Comparison of ENCODE assay signal across 23 mouse cellular contexts in the genomic region with DNA sequence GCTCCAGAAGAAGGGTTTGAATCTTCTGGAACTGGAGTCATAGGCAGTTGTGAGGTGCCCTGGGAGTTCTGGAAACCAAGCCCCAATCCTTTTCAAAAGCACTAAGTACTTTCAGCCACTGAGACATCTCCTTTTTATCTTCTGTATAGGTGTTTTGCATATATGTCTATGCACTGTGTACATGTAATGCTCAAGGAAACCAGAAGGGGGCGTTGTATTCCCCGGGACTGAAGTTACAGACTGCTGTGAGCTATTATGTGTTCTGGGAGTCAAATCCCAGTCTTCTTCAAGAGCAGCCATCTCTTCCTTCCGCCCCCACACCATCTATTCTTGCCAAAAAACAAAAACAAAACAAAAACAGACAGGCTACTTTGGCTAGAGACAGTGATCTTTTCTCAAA. TPM values are rescaled to one million over a fixed set of nuclear protein-coding genes. Genes with fewer than 3 reads are reported as not detected.
DNase-seq lines count a peak whose midpoint lies in the region; ATAC-seq and TF ChIP-seq lines count a peak whose summit lies in the region.
"Had no signal": no experiment of that assay in that cellular context is flagged by ENCODE, and none has a peak within 500 bp of the region (broad histone marks: within the 10 kb centered on the region; RNA-seq: fewer than 3 reads in every experiment).

No protein-coding gene starts in this region.

- CTCF ChIA-PET in Patski (lab: Charles Lee) = no interaction called here

- 60% methylated on average over 3 of the region's 3 CpGs for WGBS in midbrain, postnatal 0 days

- H3K9me3 ChIP-seq in midbrain, postnatal 0 days (ENCODE audit: low read length) = no peaks in the 10 kb centered on the region
- H3K9me3 ChIP-seq: hindbrain, embryonic 15.5 days; limb, embryonic 12.5 days; liver, embryonic 15.5 days; stomach, embryonic 15.5 days had no signal

- ATAC-seq in Patski = no peak
- no peak for ATAC-seq in midbrain, postnatal 0 days (ENCODE audit: low FRiP score)
- ATAC-seq: forebrain, embryonic 16.5 days; midbrain, embryonic 16.5 days had no signal

- no peaks in the 10 kb centered on the region for H3K27me3 ChIP-seq in Patski
- no peaks in the 10 kb centered on the region for H3K27me3 ChIP-seq in midbrain, postnatal 0 days (ENCODE audit: insufficient read depth, low read length)
- H3K27me3 ChIP-seq: heart, embryonic 12.5 days; hindbrain, embryonic 15.5 days; limb, embryonic 12.5 days; liver, embryonic 15.5 days; stomach, embryonic 15.5 days had no signal

- POLR2A ChIA-PET in Patski (lab: Charles Lee) = no interaction called here

- no peak for DNase-seq in layer of hippocampus, adult 2 months (ENCODE audit: low spot score in 2 of 2)
- no peak for DNase-seq in layer of hippocampus, adult 9-10 months (ENCODE audit: low spot score)
- DNase-seq in thymus, postnatal 0 days (ENCODE audit: low spot score) = peak; percentile 9
- no peak for DNase-seq in thymus, postnatal 4 days
- DNase-seq in Patski (ENCODE audit: low read depth, low spot score) = no peak
- no peak for DNase-seq in cerebellum, adult 11-12 months
- no peak for DNase-seq in midbrain, postnatal 0 days (ENCODE audit: low spot score)
- DNase-seq: adrenal gland, postnatal 10 days; cerebellum, postnatal 14 days; embryo, embryonic 11 days; kidney, adult 8-10 months; kidney, postnatal 36 days; lung, postnatal 14 days; right cerebral cortex, postnatal 14 days; thymus, postnatal 14 days had no signal

- in situ Hi-C loops in Patski (cut with MboI; ENCODE audit: low pct_unique_long_range_greater_than_20kb) = no loop called here

- peak; percentile 62 for TF ChIP-seq CTCF in layer of hippocampus, adult 2 months (conservative IDR thresholded peaks at IDR 0.05)
- TF ChIP-seq CTCF in Patski (IDR thresholded peaks at IDR 0.05) = peak; percentile 39
- no peak for TF ChIP-seq CTCF in midbrain, postnatal 0 days (IDR thresholded peaks at IDR 0.05)

- H3K4me2 ChIP-seq in midbrain, postnatal 0 days (ENCODE audit: low read depth, low read length, poor library complexity, severe bottlenecking) = no peak overlapping the region
- H3K4me2 ChIP-seq: heart, embryonic 12.5 days; hindbrain, embryonic 15.5 days; limb, embryonic 12.5 days; liver, embryonic 15.5 days; stomach, embryonic 15.5 days had no signal

- H3K27ac ChIP-seq in layer of hippocampus, adult 2 months = no peak overlapping the region
- H3K27ac ChIP-seq in midbrain, postnatal 0 days (ENCODE audit: low read depth, low read length) = no peak overlapping the region
- H3K27ac ChIP-seq: hindbrain, embryonic 15.5 days; limb, embryonic 12.5 days; liver, embryonic 15.5 days; stomach, embryonic 15.5 days had no signal

- H3K36me3 ChIP-seq in midbrain, postnatal 0 days (ENCODE audit: insufficient read depth, low read length) = no peaks in the 10 kb centered on the region
- H3K36me3 ChIP-seq: heart, embryonic 12.5 days; hindbrain, embryonic 15.5 days; limb, embryonic 12.5 days; liver, embryonic 15.5 days; stomach, embryonic 15.5 days had no signal

- H3K4me1 ChIP-seq in midbrain, postnatal 0 days (ENCODE audit: insufficient read depth, low read length) = no peaks in the 10 kb centered on the region
- H3K4me1 ChIP-seq: heart, embryonic 12.5 days; hindbrain, embryonic 15.5 days; limb, embryonic 12.5 days; liver, embryonic 15.5 days; stomach, embryonic 15.5 days had no signal

- no peak overlapping the region for H3K9ac ChIP-seq in midbrain, postnatal 0 days (replicated peaks; ENCODE audit: low read length, poor library complexity, severe bottlenecking)
- H3K9ac ChIP-seq: heart, embryonic 12.5 days; hindbrain, embryonic 15.5 days; limb, embryonic 12.5 days; liver, embryonic 15.5 days; stomach, embryonic 15.5 days had no signal

- H3K4me3 ChIP-seq in layer of hippocampus, adult 2 months = no peak overlapping the region
- no peak overlapping the region for H3K4me3 ChIP-seq in midbrain, postnatal 0 days (ENCODE audit: low read depth, low read length)
- H3K4me3 ChIP-seq: heart, embryonic 12.5 days; hindbrain, embryonic 15.5 days; limb, embryonic 12.5 days; liver, embryonic 15.5 days; stomach, embryonic 15.5 days had no signal

RNA-seq across cellular contexts. Expression of a gene that starts 23.0 kb away (rescaled TPM):
- total RNA-seq in layer of hippocampus, adult 2 months (2021) = 1 to 10 TPM; 2.1 TPM
- polyA plus RNA-seq in thymus, postnatal 0 days (2015; fragmentation: Nextera tagmentation; extraction: Ambion mirVana) = 1.9 and 2.9 TPM in 2 replicates
- polyA plus RNA-seq in Patski (2021) = 0.15 TPM
- 7.8 and 10.7 TPM in 2 replicates for total RNA-seq in midbrain, postnatal 0 days (2014; rRNA removed)
- polyA plus RNA-seq in midbrain, postnatal 0 days (2015; fragmentation: Nextera tagmentation; extraction: Ambion mirVana) = 4.8 and 6.4 TPM in 2 replicates

RNA-seq across cellular contexts. Expression of a gene that starts 31.7 kb away (rescaled TPM):
- total RNA-seq in layer of hippocampus, adult 2 months (2021) = 1 to 10 TPM; 2.3 TPM
- 11.9 and 12.0 TPM in 2 replicates for polyA plus RNA-seq in thymus, postnatal 0 days (2015; fragmentation: Nextera tagmentation; extraction: Ambion mirVana)
- not detected for polyA plus RNA-seq in Patski (2021)
- total RNA-seq in midbrain, postnatal 0 days (2014; rRNA removed) = 5.8 and 9.1 TPM in 2 replicates
- 1.3 and 2.4 TPM in 2 replicates for polyA plus RNA-seq in midbrain, postnatal 0 days (2015; fragmentation: Nextera tagmentation; extraction: Ambion mirVana)

RNA-seq across cellular contexts. Expression of a gene that starts 59.4 kb away (rescaled TPM):
- 1 to 10 TPM; 2.7 to 4.5 TPM for total RNA-seq in layer of hippocampus, adult 2 months (2021)
- polyA plus RNA-seq in thymus, postnatal 0 days (2015; fragmentation: Nextera tagmentation; extraction: Ambion mirVana) = 0.90 and 1.5 TPM in 2 replicates
- 2.1 TPM for polyA plus RNA-seq in Patski (2021)
- total RNA-seq in midbrain, postnatal 0 days (2014; rRNA removed) = 1.4 and 5.4 TPM in 2 replicates
- polyA plus RNA-seq in midbrain, postnatal 0 days (2015; fragmentation: Nextera tagmentation; extraction: Ambion mirVana) = 1.0 and 2.0 TPM in 2 replicates
- total RNA-seq: heart, postnatal 25 days had no signal
